Mouse (Mus musculus): ENCODE data around the gene Capn13. TPM values are rescaled to one million over a fixed set of nuclear protein-coding genes. Genes with fewer than 3 reads are reported as not detected.
A peak's percentile ranks its signal among the peaks of the same experiment; 100 is the strongest.

The Capn13 gene
- total and polyA plus RNA-seq, 2 experiments from 2014 or later = 0.09 TPM; not detected in 1

DNA sequence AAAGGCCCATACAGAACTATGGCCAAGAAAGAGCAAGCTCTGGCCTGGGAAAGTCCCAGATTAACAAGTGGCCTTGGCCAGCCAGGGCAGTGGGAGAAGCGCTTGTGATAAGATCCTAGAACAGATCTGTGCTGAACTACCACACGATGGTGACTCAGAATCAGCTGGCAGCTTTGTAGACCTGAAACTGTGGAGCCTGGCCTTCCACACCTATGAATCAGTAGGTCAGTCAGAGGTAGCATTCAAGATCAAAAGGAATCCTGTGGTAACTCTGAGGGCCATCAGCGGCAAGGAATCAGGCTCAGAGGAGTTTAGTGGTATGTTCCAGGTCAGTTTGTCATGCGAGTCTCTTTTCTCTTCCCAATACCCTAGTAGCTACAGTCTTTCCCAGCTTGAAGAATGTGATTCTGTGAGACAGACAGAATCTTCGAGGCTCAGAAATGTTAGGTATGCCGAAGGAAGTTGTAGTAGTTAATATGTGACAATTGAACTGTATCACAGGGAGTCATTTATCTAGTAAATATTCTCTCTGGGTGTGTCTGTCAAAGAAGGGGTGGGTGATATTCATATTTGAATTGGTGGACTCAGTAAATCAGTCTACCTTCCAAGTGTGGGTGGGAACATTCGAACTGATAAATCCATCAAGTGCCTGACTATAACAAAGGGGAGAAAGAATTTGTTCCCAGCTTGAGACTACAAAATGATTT is 22.7 kb downstream of the Capn13 start:
- WGBS = 89% methylated on average over 7 of the region's 7 CpGs

GRCm38 (mm10) chr17:73367334-73367733 is 33.3 kb downstream of the Capn13 start:
- Histone ChIP-seq H3K9me3 (ENCODE audit: low read length) (no peaks in the 10 kb centered on the region), H3K36me3 (ENCODE audit: insufficient read depth, low read length) (no peaks in the 10 kb centered on the region), H3K27ac (ENCODE audit: low read depth, low read length) (no peak overlapping the region), H3K4me2 (ENCODE audit: low read depth, low read length, poor library complexity, severe bottlenecking) (no peak overlapping the region), H3K27me3 (ENCODE audit: insufficient read depth, low read length) (no peaks in the 10 kb centered on the region), H3K4me1 (ENCODE audit: insufficient read depth, low read length) (no peaks in the 10 kb centered on the region), H3K9ac (replicated peaks; ENCODE audit: low read length, poor library complexity, severe bottlenecking) (no peak overlapping the region), H3K4me3 (ENCODE audit: low read depth, low read length) (no peak overlapping the region)
- DNase-seq (ENCODE audit: low spot score) (no peak), ATAC-seq (ENCODE audit: low FRiP score) (no peak)
- 89% methylated on average over 3 of the region's 3 CpGs for WGBS
- no peak for TF ChIP-seq CTCF (IDR thresholded peaks at IDR 0.05)

More for the DNA sequence above, 22.7 kb downstream of the Capn13 start:
- Histone ChIP-seq H3K4me2 (ENCODE audit: low read depth, low read length, poor library complexity, severe bottlenecking) (no peak overlapping the region), H3K36me3 (ENCODE audit: insufficient read depth, low read length) (no peaks in the 10 kb centered on the region), H3K27me3 (ENCODE audit: insufficient read depth, low read length) (no peaks in the 10 kb centered on the region), H3K9ac (replicated peaks; ENCODE audit: low read length, poor library complexity, severe bottlenecking) (no peak overlapping the region), H3K4me1 (ENCODE audit: insufficient read depth, low read length) (no peaks in the 10 kb centered on the region), H3K9me3 (ENCODE audit: low read length) (no peaks in the 10 kb centered on the region), H3K4me3 (ENCODE audit: low read depth, low read length) (no peak overlapping the region), H3K27ac (ENCODE audit: low read depth, low read length) (no peak overlapping the region)
- DNase-seq (ENCODE audit: low spot score) (no peak), ATAC-seq (ENCODE audit: low FRiP score) (no peak)
- no peak for TF ChIP-seq CTCF (IDR thresholded peaks at IDR 0.05)

- Histone ChIP-seq H3K4me3 (ENCODE audit: low read depth, low read length) (no peak overlapping the region), H3K9me3 (ENCODE audit: low read length) (no peaks in the 10 kb centered on the region), H3K4me2 (ENCODE audit: low read depth, low read length, poor library complexity, severe bottlenecking) (no peak overlapping the region), H3K27ac (ENCODE audit: low read depth, low read length) (no peak overlapping the region), H3K27me3 (ENCODE audit: insufficient read depth, low read length) (no peaks in the 10 kb centered on the region), H3K36me3 (ENCODE audit: insufficient read depth, low read length) (no peaks in the 10 kb centered on the region), H3K4me1 (ENCODE audit: insufficient read depth, low read length) (no peaks in the 10 kb centered on the region), H3K9ac (replicated peaks; ENCODE audit: low read length, poor library complexity, severe bottlenecking) (no peak overlapping the region)
- no peak for ATAC-seq (ENCODE audit: low FRiP score)
- 75% methylated on average over 5 of the region's 5 CpGs for WGBS
- DNase-seq (ENCODE audit: low spot score) = no peak
- no peak for TF ChIP-seq CTCF (IDR thresholded peaks at IDR 0.05)
Observed at GRCm38 (mm10) chr17:73361054-73361453, 39.6 kb downstream of the Capn13 start.

GRCm38 (mm10) chr17:73343632-73344390 is 56.9 kb downstream of the Capn13 start:
- Histone ChIP-seq H3K4me1 (ENCODE audit: insufficient read depth, low read length) (no peaks in the 10 kb centered on the region), H3K4me3 (ENCODE audit: low read depth, low read length) (no peak overlapping the region), H3K36me3 (ENCODE audit: insufficient read depth, low read length) (no peaks in the 10 kb centered on the region), H3K9me3 (ENCODE audit: low read length) (no peaks in the 10 kb centered on the region), H3K9ac (replicated peaks; ENCODE audit: low read length, poor library complexity, severe bottlenecking) (no peak overlapping the region), H3K27ac (ENCODE audit: low read depth, low read length) (no peak overlapping the region), H3K27me3 (ENCODE audit: insufficient read depth, low read length) (no peaks in the 10 kb centered on the region), H3K4me2 (ENCODE audit: low read depth, low read length, poor library complexity, severe bottlenecking) (no peak overlapping the region)
- TF ChIP-seq CTCF (IDR thresholded peaks at IDR 0.05) = peak; percentile 48
- DNase-seq (ENCODE audit: low spot score) = no peak
- 83% methylated on average over 6 of the region's 6 CpGs for WGBS
- ATAC-seq (ENCODE audit: low FRiP score) = no peak

DNA sequence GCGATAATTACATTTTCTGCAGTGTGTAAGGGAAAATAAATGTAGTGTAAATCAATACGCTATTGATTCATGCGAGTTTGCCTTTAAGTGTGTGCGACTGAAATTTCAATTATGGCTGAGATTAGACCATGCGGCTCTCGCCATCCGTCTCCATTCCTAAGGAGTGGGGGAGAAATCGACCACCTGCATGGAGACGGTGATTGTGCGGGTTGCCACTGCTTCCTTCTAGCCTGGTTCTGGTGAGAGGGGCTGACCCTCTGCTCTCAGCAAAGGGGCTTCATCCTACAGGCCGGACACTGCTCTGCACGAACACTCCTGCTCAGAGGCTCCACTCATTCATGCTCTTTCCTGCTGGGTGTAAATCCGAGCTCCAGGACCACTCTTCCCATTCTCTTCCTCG is 58.0 kb downstream of the Capn13 start:
- Histone ChIP-seq H3K27ac (ENCODE audit: low read depth, low read length) (no peak overlapping the region), H3K9ac (replicated peaks; ENCODE audit: low read length, poor library complexity, severe bottlenecking) (no peak overlapping the region), H3K36me3 (ENCODE audit: insufficient read depth, low read length) (no peaks in the 10 kb centered on the region), H3K4me1 (ENCODE audit: insufficient read depth, low read length) (no peaks in the 10 kb centered on the region), H3K9me3 (ENCODE audit: low read length) (no peaks in the 10 kb centered on the region), H3K4me2 (ENCODE audit: low read depth, low read length, poor library complexity, severe bottlenecking) (no peak overlapping the region), H3K27me3 (ENCODE audit: insufficient read depth, low read length) (no peaks in the 10 kb centered on the region), H3K4me3 (ENCODE audit: low read depth, low read length) (no peak overlapping the region)
- TF ChIP-seq CTCF (IDR thresholded peaks at IDR 0.05) = no peak
- ATAC-seq (ENCODE audit: low FRiP score) (0 out of 2 replicates have a peak, but pooled peaks have one; percentile 38), DNase-seq (ENCODE audit: low spot score) (no peak)
- 62% methylated on average over 14 of the region's 14 CpGs for WGBS

DNA sequence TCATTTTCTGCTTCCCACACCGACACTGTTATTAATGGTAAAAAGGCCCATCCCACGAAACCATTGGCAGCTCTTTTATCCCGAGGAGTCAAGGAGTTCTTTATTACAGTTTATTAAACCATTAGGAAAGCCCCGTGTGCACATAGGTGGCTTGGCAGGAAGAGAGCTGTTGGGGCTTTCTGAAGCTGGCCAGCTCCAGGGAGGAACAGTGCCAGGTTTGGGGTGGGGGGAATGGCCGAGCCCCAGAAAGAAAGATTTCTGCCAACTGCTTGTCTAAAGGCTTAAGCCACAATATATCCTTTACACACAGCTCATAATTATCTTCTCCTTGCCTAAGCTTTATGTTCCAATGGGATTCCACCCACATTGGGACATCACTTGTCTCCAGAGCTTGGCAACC is 71.6 kb downstream of the Capn13 start:
- Histone ChIP-seq H3K9me3 (ENCODE audit: low read length) (no peaks in the 10 kb centered on the region), H3K27ac (ENCODE audit: low read depth, low read length) (no peak overlapping the region), H3K4me1 (ENCODE audit: insufficient read depth, low read length) (no peaks in the 10 kb centered on the region), H3K4me2 (ENCODE audit: low read depth, low read length, poor library complexity, severe bottlenecking) (no peak overlapping the region), H3K4me3 (ENCODE audit: low read depth, low read length) (no peak overlapping the region), H3K27me3 (ENCODE audit: insufficient read depth, low read length) (no peaks in the 10 kb centered on the region), H3K9ac (replicated peaks; ENCODE audit: low read length, poor library complexity, severe bottlenecking) (no peak overlapping the region), H3K36me3 (ENCODE audit: insufficient read depth, low read length) (no peaks in the 10 kb centered on the region)
- TF ChIP-seq CTCF (IDR thresholded peaks at IDR 0.05) = no peak
- 71% methylated on average over 5 of the region's 5 CpGs for WGBS
- no peak for ATAC-seq (ENCODE audit: low FRiP score)
- DNase-seq (ENCODE audit: low spot score) = peak; percentile 61

Measured in midbrain, postnatal 0 days (tissue).